Mouse (Mus musculus) liver, embryonic 15.5 days (tissue): ENCODE data around the gene Cpped1. TPM values are rescaled to one million over a fixed set of nuclear protein-coding genes. Genes with fewer than 3 reads are reported as not detected.

Source experiments
- ATAC-seq: fragments of 200-750 bp; cut with Nextera tagmentation; 2 replicates; pipeline ENCODE4 v1.8.0; 2017; ENCODE audit warnings: moderate number of reproducible peaks, mild to moderate bottlenecking, moderate library complexity; ENCODE audit not compliant: insufficient read depth
- H3K27ac ChIP-seq: fragments of 300-500 bp; sonication (generic); replicated peaks from 2 replicates; pipeline ENCODE4 v1.5.1; 2015; ENCODE audit warnings: mild to moderate bottlenecking, inconsistent platforms
- H3K27me3 ChIP-seq: fragments of 300-500 bp; sonication (generic); 2 replicates; pipeline ENCODE4 v1.6.1; 2015; ENCODE audit warnings: mild to moderate bottlenecking, inconsistent platforms
- H3K36me3 ChIP-seq: fragments of 300-500 bp; sonication (generic); replicated peaks from 2 replicates; pipeline ENCODE4 v1.6.1; 2015; ENCODE audit warnings: moderate library complexity, mild to moderate bottlenecking, inconsistent platforms
- H3K4me1 ChIP-seq: fragments of 300-500 bp; sonication (generic); replicated peaks from 2 replicates; pipeline ENCODE4 v1.6.1; 2015; ENCODE audit warnings: inconsistent platforms
- H3K4me2 ChIP-seq: fragments of 300-500 bp; sonication (generic); 2 replicates; pipeline ENCODE4 v1.6.1; 2015; ENCODE audit warnings: moderate library complexity, mild to moderate bottlenecking, inconsistent platforms
- H3K4me3 ChIP-seq: fragments of 300-500 bp; sonication (generic); replicated peaks from 2 replicates; pipeline ENCODE4 v1.5.1; 2015; ENCODE audit warnings: mild to moderate bottlenecking, inconsistent platforms
- H3K9ac ChIP-seq: fragments of 300-500 bp; sonication (generic); 2 replicates; pipeline ENCODE4 v1.6.1; 2015; ENCODE audit warnings: moderate library complexity, mild to moderate bottlenecking, inconsistent platforms
- H3K9me3 ChIP-seq: fragments of 300-500 bp; sonication (generic); replicated peaks from 2 replicates; pipeline ENCODE4 v1.6.1; 2016; ENCODE audit warnings: inconsistent platforms
- WGBS: fragments of 180-500 bp; shearing (Covaris S2); methylation state at CpG from one replicate; pipeline ENCODE4 v1.1.7; 2015; ENCODE audit warnings: mixed read lengths; ENCODE audit not compliant: insufficient replicate concordance; 5-methylcytosine and 5-hydroxymethylcytosine counted together
- polyA plus RNA-seq: library from polyadenylated mRNA; unstranded; fragments of >200 nt; fragmentation: Nextera tagmentation; extraction: Ambion mirVana; gene quantifications from 2 replicates; pipeline ENCODE4 v1.2.1, GENCODE M21; 2015

The Cpped1 gene
- polyA plus RNA-seq, 1 experiment from 2014 or later = 9.4 TPM

- Histone ChIP-seq H3K27me3 (no peaks in the 10 kb centered on the region), H3K9me3 (no peaks in the 10 kb centered on the region), H3K4me2 (no peak overlapping the region), H3K36me3 (no peaks in the 10 kb centered on the region), H3K9ac (no peak overlapping the region), H3K4me3 (no peak overlapping the region), H3K4me1 (peaks cover 9% of the 10 kb centered on the region), H3K27ac (no peak overlapping the region)
- 67% methylated on average over 4 of the region's 4 CpGs for WGBS
- no peak for ATAC-seq
Measured at GRCm38 (mm10) chr16:11794628-11795027, 114.6 kb downstream of the Cpped1 start.

GRCm38 (mm10) chr16:11793391-11793790 is 115.9 kb downstream of the Cpped1 start:
- H3K4me3 ChIP-seq = no peak overlapping the region
- H3K36me3 ChIP-seq = no peaks in the 10 kb centered on the region
- no peak overlapping the region for H3K27ac ChIP-seq
- H3K9me3 ChIP-seq = no peaks in the 10 kb centered on the region
- H3K9ac ChIP-seq = no peak overlapping the region
- no peak overlapping the region for H3K4me2 ChIP-seq
- H3K4me1 ChIP-seq = peaks cover 9% of the 10 kb centered on the region
- WGBS = 39% methylated on average over 2 of the region's 2 CpGs
- H3K27me3 ChIP-seq = no peaks in the 10 kb centered on the region
- ATAC-seq = no peak

- WGBS = 71% methylated on average over 3 of the region's 3 CpGs
- Histone ChIP-seq H3K4me2 (no peak overlapping the region), H3K36me3 (no peaks in the 10 kb centered on the region), H3K9ac (no peak overlapping the region), H3K4me3 (no peak overlapping the region), H3K27ac (no peak overlapping the region), H3K4me1 (no peaks in the 10 kb centered on the region), H3K9me3 (no peaks in the 10 kb centered on the region), H3K27me3 (no peaks in the 10 kb centered on the region)
- no peak for ATAC-seq
Measured at GRCm38 (mm10) chr16:11790476-11790875, 118.8 kb downstream of the Cpped1 start.

GRCm38 (mm10) chr16:11785806-11786205 is 123.4 kb downstream of the Cpped1 start:
- WGBS = 45% methylated on average over 4 of the region's 4 CpGs
- no peak for ATAC-seq

GRCm38 (mm10) chr16:11784354-11784753 is 124.9 kb downstream of the Cpped1 start:
- Histone ChIP-seq H3K27ac (no peak overlapping the region), H3K27me3 (no peaks in the 10 kb centered on the region), H3K4me2 (no peak overlapping the region), H3K4me3 (no peak overlapping the region), H3K9ac (no peak overlapping the region), H3K36me3 (no peaks in the 10 kb centered on the region), H3K9me3 (no peaks in the 10 kb centered on the region), H3K4me1 (peaks cover 21% of the 10 kb centered on the region; the same call in 1 of the 2 replicates)
- no peak for ATAC-seq
- WGBS = 43% methylated on average over 4 of the region's 4 CpGs

More at GRCm38 (mm10) chr16:11785806-11786205, 123.4 kb downstream of the Cpped1 start:
- H3K9me3 ChIP-seq = no peaks in the 10 kb centered on the region
- H3K27me3 ChIP-seq = no peaks in the 10 kb centered on the region
- H3K36me3 ChIP-seq = no peaks in the 10 kb centered on the region
- H3K4me3 ChIP-seq = no peak overlapping the region
- H3K9ac ChIP-seq = no peak overlapping the region
- H3K27ac ChIP-seq = no peak overlapping the region
- peaks cover 21% of the 10 kb centered on the region; the same call in 1 of the 2 replicates for H3K4me1 ChIP-seq
- no peak overlapping the region for H3K4me2 ChIP-seq

GRCm38 (mm10) chr16:11783337-11783736 is 125.9 kb downstream of the Cpped1 start:
- H3K27ac ChIP-seq = no peak overlapping the region
- H3K27me3 ChIP-seq = no peaks in the 10 kb centered on the region
- H3K4me3 ChIP-seq = no peak overlapping the region
- no peak overlapping the region for H3K4me2 ChIP-seq
- H3K36me3 ChIP-seq = no peaks in the 10 kb centered on the region
- no peaks in the 10 kb centered on the region for H3K9me3 ChIP-seq
- H3K4me1 ChIP-seq = peaks cover 21% of the 10 kb centered on the region; the same call in 1 of the 2 replicates
- no peak for ATAC-seq
- no peak overlapping the region for H3K9ac ChIP-seq

- Histone ChIP-seq H3K9ac (no peak overlapping the region), H3K4me1 (peaks cover 21% of the 10 kb centered on the region; the same call in 1 of the 2 replicates), H3K27ac (no peak overlapping the region), H3K36me3 (no peaks in the 10 kb centered on the region), H3K9me3 (no peaks in the 10 kb centered on the region), H3K4me3 (no peak overlapping the region), H3K27me3 (no peaks in the 10 kb centered on the region), H3K4me2 (peak overlapping the region; percentile 30; the same call in 1 of the 2 replicates)
- 8% methylated on average over 2 of the region's 2 CpGs for WGBS
- ATAC-seq = peak; percentile 70
Measured at GRCm38 (mm10) chr16:11782082-11782481, 127.2 kb downstream of the Cpped1 start.

GRCm38 (mm10) chr16:11778715-11779460 is 130.4 kb downstream of the Cpped1 start:
- Histone ChIP-seq H3K4me2 (no peak overlapping the region), H3K27me3 (no peaks in the 10 kb centered on the region), H3K36me3 (no peaks in the 10 kb centered on the region), H3K9me3 (no peaks in the 10 kb centered on the region), H3K4me1 (peaks cover 21% of the 10 kb centered on the region; the same call in 1 of the 2 replicates), H3K9ac (no peak overlapping the region), H3K27ac (no peak overlapping the region), H3K4me3 (no peak overlapping the region)
- no peak for ATAC-seq
- 65% methylated on average over 9 of the region's 9 CpGs for WGBS

GRCm38 (mm10) chr16:11778191-11778590 is 131.1 kb downstream of the Cpped1 start:
- no peaks in the 10 kb centered on the region for H3K9me3 ChIP-seq
- no peak overlapping the region for H3K9ac ChIP-seq
- peaks cover 16% of the 10 kb centered on the region; the same call in 1 of the 2 replicates for H3K4me1 ChIP-seq
- no peaks in the 10 kb centered on the region for H3K27me3 ChIP-seq
- WGBS = 63% methylated on average over 5 of the region's 5 CpGs
- no peak overlapping the region for H3K4me2 ChIP-seq
- H3K27ac ChIP-seq = no peak overlapping the region
- ATAC-seq = no peak
- no peak overlapping the region for H3K4me3 ChIP-seq
- no peaks in the 10 kb centered on the region for H3K36me3 ChIP-seq

GRCm38 (mm10) chr16:11776528-11776927 is 132.7 kb downstream of the Cpped1 start:
- Histone ChIP-seq H3K4me3 (no peak overlapping the region), H3K4me2 (no peak overlapping the region), H3K9ac (no peak overlapping the region), H3K4me1 (no peaks in the 10 kb centered on the region), H3K27ac (no peak overlapping the region), H3K36me3 (no peaks in the 10 kb centered on the region), H3K9me3 (no peaks in the 10 kb centered on the region), H3K27me3 (no peaks in the 10 kb centered on the region)
- ATAC-seq = no peak
- 70% methylated on average over 3 of the region's 3 CpGs for WGBS

GRCm38 (mm10) chr16:11774321-11774720 is 134.9 kb downstream of the Cpped1 start:
- H3K4me1 ChIP-seq = no peaks in the 10 kb centered on the region
- H3K9ac ChIP-seq = no peak overlapping the region
- WGBS = 77% methylated on average over 1 of the region's 1 CpGs
- H3K4me2 ChIP-seq = no peak overlapping the region
- H3K27me3 ChIP-seq = no peaks in the 10 kb centered on the region
- H3K27ac ChIP-seq = no peak overlapping the region
- 0 out of 2 replicates have a peak, but pooled peaks cover 5% of the 10 kb centered on the region for H3K9me3 ChIP-seq
- no peaks in the 10 kb centered on the region for H3K36me3 ChIP-seq
- ATAC-seq = no peak
- no peak overlapping the region for H3K4me3 ChIP-seq
